Mouse (Mus musculus) bone marrow macrophage, adult 2 months (primary cell): ENCODE data around the gene Zic4. TPM values are rescaled to one million over a fixed set of nuclear protein-coding genes. Genes with fewer than 3 reads are reported as not detected.

ENCODE experiments used
- H3K27ac ChIP-seq: 2 replicates; pipeline ENCODE4 v1.5.1; 2012; ENCODE audit warnings: low read depth, low read length; ENCODE audit not compliant: insufficient read depth
- H3K4me1 ChIP-seq: 2 replicates; pipeline ENCODE4 v1.6.1; 2012; ENCODE audit warnings: low read length; ENCODE audit not compliant: control insufficient read depth, insufficient read depth
- H3K4me3 ChIP-seq: 2 replicates; pipeline ENCODE4 v1.5.1; 2012; ENCODE audit warnings: mild to moderate bottlenecking, low read length, moderate library complexity; ENCODE audit not compliant: insufficient read depth
- CTCF ChIP-seq: IDR thresholded peaks from 2 replicates; pipeline ENCODE4 v1.5.1; 2012; ENCODE audit warnings: low read depth, mild to moderate bottlenecking, low read length, moderate library complexity
- POLR2A ChIP-seq: IDR thresholded peaks from 2 replicates; pipeline ENCODE4 v1.6.1; 2012; ENCODE audit warnings: mild to moderate bottlenecking, low read depth, low read length, borderline replicate concordance
- polyA plus RNA-seq: library from polyadenylated mRNA; stranded (reverse); fragments of >200 nt; gene quantifications from 2 replicates; pipeline ENCODE4 v1.2.4, GENCODE M21; 2012; ENCODE audit not compliant: missing spikeins, insufficient read depth, insufficient read length

Zic4 gene
- polyA plus RNA-seq, 1 experiment: not detected

DNA sequence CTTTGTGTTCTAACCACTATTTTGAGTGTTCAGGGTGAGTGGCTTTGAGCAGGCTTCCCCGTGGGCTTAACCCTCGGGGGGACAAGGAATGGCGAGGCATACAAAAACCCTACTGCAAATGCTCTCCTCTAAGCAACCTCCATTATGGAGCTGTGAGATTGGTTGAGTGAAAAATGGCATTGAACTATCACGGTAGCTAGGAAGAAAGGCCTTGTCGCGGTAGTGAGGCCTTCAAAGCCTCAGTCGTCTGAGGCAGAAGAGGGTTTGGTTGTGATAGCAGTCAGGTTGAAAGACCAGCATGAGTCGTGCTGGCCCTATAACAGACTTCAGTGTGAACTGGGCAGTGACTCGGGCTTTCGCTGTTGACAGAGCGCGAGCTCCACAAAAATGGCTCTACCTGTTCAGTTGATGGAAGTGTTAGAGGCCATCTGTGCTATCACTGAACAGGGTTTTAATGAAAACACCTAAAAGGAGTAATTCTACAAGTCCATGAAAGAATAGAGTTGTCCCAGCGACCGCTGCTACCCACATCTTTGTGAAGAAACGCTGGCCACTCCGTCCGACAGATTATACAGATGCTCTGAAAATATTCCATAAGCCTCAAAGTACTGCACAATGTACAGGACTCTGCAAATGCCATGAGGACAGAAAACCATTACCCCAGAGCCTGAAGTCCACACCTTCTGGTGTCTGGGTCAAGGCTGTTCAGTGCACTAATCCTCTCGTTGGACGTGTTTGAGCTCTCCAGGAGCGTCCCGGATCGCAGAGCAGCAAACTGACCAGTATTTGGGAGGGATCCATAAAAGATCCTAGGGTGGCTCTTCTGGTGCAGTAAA, 7.6 kb upstream of the Zic4 start:
- Histone ChIP-seq H3K4me1 (no peaks in the 10 kb centered on the region), H3K4me3 (no peak overlapping the region), H3K27ac (no peak overlapping the region)
- TF ChIP-seq CTCF (no peak), POLR2A (no peak)

DNA sequence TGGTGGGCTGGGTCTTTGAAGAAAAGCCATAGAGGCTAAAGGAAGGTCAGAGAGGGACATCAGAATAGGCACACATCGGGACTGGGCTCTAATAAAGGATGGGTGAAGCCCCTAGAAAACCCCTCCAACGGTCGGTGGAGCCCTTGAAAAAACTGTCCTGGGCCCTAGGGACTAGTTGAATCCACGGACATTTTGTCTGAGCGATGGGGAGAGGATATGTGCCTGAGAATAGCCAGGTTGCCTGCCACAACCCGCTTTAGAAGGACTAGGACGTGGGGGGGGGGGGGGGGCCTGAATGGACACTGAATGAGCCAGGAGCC, 7.0 kb upstream of the Zic4 start:
- H3K27ac ChIP-seq: no peak overlapping the region
- TF ChIP-seq POLR2A (no peak), CTCF (no peak)
- H3K4me3 ChIP-seq: no peak overlapping the region
- H3K4me1 ChIP-seq: no peaks in the 10 kb centered on the region

DNA sequence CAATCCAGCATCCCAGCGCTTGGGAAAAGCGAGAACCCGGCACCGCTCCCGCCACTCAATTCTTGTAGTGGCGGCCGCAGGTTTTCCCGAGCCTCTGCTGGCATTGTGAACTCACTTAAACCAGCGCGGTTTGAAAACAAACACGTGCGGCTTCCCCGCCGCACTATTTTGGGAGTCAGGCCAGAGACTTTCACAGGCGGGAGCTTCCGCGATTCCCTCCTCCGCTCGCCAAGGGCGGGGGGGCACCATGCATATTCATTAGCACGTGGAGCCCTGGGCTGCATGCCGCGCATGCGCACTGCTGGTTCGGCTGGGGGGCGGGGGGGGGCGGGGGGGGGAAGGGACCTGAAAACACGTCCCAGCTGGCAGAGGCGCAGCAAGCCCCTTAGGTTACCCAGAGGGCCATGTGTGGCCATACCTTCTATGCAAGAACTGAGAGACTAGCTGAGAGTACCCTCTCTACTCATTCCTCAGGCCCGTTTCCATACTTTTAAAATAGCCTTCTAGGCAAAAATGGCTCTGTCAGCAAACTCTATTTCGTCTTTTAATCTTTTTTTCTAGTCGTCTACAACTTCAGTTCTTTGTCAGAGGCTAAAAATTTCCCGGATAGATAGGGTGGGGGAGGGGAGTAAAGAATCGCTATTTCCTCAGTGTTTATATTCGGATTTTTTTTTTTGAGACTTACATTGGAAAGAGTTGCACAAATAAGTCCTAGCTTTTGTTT, 6.4 kb upstream of the Zic4 start:
- Histone ChIP-seq H3K4me3 (no peak overlapping the region; the same call in 1 of the 2 replicates), H3K4me1 (no peaks in the 10 kb centered on the region), H3K27ac (no peak overlapping the region)
- no peak for TF ChIP-seq POLR2A
- no peak for TF ChIP-seq CTCF

DNA sequence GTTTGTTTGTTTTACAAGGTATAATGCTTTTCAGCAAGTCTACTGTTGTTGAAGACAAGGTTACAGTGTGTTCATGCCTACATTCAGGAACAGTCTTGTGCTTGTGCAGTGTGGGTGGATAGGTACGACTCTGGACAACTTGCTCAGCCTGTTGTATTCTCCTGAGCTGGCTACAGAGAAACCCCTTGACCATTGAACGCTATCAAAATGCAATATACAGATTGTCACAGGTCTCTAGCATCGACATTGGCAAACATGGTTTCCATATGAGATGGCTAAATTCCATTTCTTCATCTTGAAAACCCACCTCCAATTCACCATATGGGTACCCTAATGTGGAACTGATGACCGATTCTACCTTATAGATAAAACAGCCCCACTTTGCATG, 5.9 kb upstream of the Zic4 start:
- Histone ChIP-seq H3K4me1 (no peaks in the 10 kb centered on the region), H3K4me3 (no peak overlapping the region), H3K27ac (no peak overlapping the region)
- TF ChIP-seq CTCF: no peak
- TF ChIP-seq POLR2A: no peak

DNA sequence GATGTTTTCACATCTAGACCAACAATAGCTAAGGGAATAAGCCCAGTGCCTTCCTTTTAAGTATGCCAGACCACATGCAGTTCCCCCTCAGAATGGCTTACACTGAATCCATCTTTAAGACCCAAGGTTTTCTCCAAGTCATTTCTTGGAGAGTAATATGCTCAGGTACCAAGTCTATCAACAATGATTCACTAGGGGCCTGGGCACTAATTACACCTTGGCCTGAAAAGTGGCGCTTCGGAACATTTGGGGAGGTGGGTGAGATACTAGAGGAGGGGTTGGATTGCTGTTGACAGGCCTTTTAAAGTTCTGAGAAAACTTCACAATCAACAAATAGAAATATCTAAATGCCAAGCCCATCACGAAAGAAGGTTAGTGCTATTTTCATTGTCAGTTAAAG, 4.9 kb upstream of the Zic4 start:
- TF ChIP-seq CTCF: no peak
- no peak for TF ChIP-seq POLR2A

DNA sequence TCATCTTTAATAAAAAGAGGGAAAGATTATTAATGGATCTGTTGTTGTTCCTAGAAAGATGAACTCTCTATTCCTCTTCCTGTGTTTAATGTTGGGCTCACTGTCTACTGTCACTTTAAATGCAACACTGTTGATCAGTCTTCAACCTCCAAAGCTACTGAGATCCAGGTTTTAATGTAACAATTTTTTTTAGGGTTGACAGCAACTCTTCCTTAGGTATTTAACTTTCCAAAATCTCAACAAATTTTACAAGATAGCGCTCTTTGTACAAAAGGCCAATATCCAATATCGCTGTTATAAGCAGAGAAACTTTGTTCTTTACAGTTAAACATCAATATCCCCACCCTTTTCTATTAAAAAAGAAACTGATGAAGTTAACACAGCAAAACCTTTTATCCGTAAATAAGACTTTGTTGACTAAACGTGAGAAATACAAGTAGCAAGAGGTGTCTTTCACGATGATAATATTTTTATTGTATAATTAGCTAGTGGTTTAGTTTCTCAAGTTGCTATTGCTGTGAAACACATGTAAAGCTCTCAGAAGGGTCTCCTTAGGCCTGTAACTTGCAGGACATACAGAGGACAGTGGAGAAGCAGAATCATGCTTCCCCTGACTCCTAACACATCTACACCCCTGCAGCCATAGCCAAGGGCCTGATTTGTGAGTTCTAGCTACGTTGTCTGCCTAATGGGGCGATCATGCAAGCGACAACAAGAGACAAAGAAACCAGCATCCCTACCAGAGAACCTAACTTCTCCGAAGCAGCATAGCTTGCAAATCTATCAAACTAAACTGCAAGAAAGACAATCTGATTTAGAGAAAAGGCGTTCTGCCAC, 3.1 kb upstream of the Zic4 start:
- TF ChIP-seq CTCF: no peak
- no peak for TF ChIP-seq POLR2A
- Histone ChIP-seq H3K27ac (no peak overlapping the region), H3K4me3 (no peak overlapping the region), H3K4me1 (no peaks in the 10 kb centered on the region)

More for the DNA sequence above, 4.9 kb upstream of the Zic4 start:
- Histone ChIP-seq H3K27ac (no peak overlapping the region), H3K4me1 (no peaks in the 10 kb centered on the region), H3K4me3 (no peak overlapping the region)

DNA sequence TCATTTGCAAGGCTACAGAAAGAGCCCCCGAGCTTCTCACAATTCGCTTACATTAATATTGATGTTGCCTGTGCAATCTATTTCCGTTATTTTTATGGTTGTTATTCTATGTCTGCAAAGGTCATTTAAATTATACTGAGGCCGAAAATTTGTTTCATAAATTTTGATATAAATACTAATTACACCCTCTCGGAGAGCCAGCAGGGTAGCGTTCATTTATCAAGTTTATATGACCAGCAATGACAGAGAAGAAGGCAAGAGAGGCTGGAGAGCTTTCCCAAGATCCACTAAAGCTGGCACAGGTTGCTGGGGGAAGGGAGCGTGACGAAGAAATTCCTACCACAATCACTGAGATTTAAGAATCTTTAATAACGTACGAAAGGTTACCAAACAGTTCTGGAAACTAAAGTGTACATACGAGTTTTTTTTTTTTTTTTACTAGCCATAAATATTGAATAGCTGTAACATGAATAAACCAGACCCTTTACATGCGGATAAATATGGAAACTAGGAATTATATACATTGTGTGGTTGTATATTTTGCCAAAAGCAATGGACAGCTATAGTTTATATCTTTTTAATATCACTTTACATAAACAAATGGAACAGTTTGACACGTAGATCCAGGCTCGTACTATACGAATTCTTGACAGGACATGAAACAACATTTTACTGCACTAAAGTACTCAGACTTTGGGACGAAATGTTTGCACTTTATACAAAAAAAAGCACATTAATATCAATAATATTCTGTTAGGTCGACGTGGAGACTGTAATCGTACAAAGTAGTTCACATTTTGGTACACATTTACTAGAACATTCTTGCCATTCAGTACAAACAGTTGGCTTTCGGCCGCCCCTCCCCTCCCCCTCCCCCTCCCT, 1.8 kb upstream of the Zic4 start:
- no peaks in the 10 kb centered on the region; the same call in 1 of the 2 replicates for H3K4me1 ChIP-seq
- TF ChIP-seq POLR2A (no peak), CTCF (no peak)

DNA sequence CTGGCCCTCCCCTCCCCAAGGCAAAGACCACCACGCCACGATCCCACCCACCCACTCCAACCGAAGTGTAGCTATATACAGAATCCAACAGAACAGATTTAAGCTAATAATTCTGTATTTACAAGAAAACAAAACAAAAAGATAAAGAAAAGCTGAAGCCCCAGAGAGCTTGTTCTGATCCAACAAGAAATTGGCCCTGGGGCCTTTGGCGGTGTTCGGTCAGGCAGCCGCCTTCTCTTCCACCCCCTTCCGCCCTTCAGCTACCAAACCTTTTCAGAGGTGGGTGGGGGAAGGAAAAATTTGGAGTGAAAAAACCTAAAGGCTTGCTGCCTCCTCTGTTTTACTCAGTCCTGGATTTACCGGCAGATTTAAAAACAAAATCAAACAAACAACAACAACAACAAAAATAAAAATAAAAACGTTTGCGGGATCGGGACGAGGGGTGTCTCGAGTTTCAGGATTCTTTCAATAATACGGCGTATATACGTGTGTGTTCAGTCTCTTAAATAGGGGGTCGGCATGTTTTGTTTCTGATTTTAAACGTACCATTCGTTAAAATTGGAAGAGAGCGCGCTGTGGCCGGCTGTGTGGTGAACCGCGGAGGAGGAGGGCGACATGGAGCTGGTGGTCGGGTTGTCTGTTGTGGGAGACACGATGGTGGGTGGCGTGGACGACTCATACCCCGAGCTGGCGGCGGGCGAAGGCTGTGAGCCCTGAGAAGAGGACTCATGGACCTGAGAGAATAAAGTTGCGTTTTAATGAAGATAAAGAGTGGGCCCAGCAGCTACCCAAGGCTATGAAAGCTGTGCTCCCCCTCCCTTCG, 969 bp upstream of the Zic4 start:
- Histone ChIP-seq H3K4me1 (no peaks in the 10 kb centered on the region; the same call in 1 of the 2 replicates), H3K27ac (no peak overlapping the region), H3K4me3 (no peak overlapping the region)
- TF ChIP-seq CTCF (no peak), POLR2A (no peak)

More for the DNA sequence above, 1.8 kb upstream of the Zic4 start:
- Histone ChIP-seq H3K4me3 (no peak overlapping the region), H3K27ac (no peak overlapping the region)
